Mouse (Mus musculus) lung, embryonic 16.5 days (tissue): ENCODE measurements around the gene Lhb. TPM values are rescaled to one million over a fixed set of nuclear protein-coding genes. Genes with fewer than 3 reads are reported as not detected.

Experiments
- ATAC-seq: fragments of 200-750 bp; cut with Nextera tagmentation; 2 replicates; pipeline ENCODE4 v1.8.0; 2017; ENCODE audit warnings: low read depth, mild to moderate bottlenecking, moderate library complexity
- H3K27ac ChIP-seq: fragments of 300-500 bp; sonication (generic); 2 replicates; pipeline ENCODE4 v1.5.1; 2014; ENCODE audit warnings: mild to moderate bottlenecking, control low read depth, low read length
- H3K27me3 ChIP-seq: fragments of 300-500 bp; sonication (generic); 2 replicates; pipeline ENCODE4 v1.6.1; 2014; ENCODE audit warnings: low read depth, low read length, mixed read lengths; ENCODE audit not compliant: control insufficient read depth, insufficient read depth
- H3K36me3 ChIP-seq: fragments of 300-500 bp; sonication (generic); 2 replicates; pipeline ENCODE4 v1.6.1; 2014; ENCODE audit warnings: low read length; ENCODE audit not compliant: control insufficient read depth, insufficient read depth
- H3K4me1 ChIP-seq: fragments of 300-500 bp; sonication (generic); replicated peaks from 2 replicates; pipeline ENCODE4 v1.6.1; 2014; ENCODE audit warnings: low read length, mixed read lengths; ENCODE audit not compliant: control insufficient read depth, insufficient read depth
- H3K4me2 ChIP-seq: fragments of 300-500 bp; sonication (generic); 2 replicates; pipeline ENCODE4 v1.6.1; 2014; ENCODE audit warnings: low read depth, low read length, control low read depth
- H3K4me3 ChIP-seq: fragments of 300-500 bp; sonication (generic); 2 replicates; pipeline ENCODE4 v1.5.1; 2014; ENCODE audit warnings: mild to moderate bottlenecking, low read length, control low read depth
- H3K9ac ChIP-seq: fragments of 300-500 bp; sonication (generic); 2 replicates; pipeline ENCODE4 v1.6.1; 2014; ENCODE audit warnings: low read length, control low read depth
- H3K9me3 ChIP-seq: fragments of 300-500 bp; sonication (generic); 2 replicates; pipeline ENCODE4 v1.6.1; 2016; ENCODE audit warnings: low read length; ENCODE audit not compliant: control insufficient read depth
- WGBS: fragments of 180-500 bp; shearing (Covaris S2); extraction: QIAGEN DNeasy Blood & Tissue Kit; methylation state at CpG from one replicate; pipeline ENCODE4 v1.1.7; 2014; 5-methylcytosine and 5-hydroxymethylcytosine counted together
- polyA plus RNA-seq: library from polyadenylated mRNA; unstranded; fragments of >200 nt; fragmentation: Nextera tagmentation; extraction: Ambion mirVana; gene quantifications from 2 replicates; pipeline ENCODE4 v1.2.1, GENCODE M21; 2015

Gene Lhb
- polyA plus RNA-seq, 1 experiment from 2014 or later: 3.3 TPM

DNA sequence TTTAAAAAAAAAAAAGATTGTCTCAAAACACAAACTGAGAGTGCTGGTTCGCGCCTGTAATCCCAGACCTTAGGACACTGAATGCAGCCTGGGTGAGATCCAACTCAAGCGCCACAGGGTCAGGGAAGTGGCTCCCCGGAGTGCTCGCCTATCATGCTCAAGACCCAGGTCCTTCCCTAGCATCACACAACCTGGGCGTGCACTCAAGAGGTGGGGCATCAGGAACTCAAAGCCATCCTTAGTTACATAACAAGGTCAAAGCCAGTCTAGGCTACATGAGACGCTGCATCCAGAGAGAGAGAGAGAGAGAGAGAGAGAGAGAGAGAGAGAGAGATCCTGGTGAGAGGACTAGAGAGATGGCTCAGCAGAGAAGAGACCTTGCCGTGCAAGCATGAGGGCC lies 5.9 kb downstream of the Lhb start:
- Histone ChIP-seq H3K36me3 (peaks cover 34% of the 10 kb centered on the region), H3K9ac (no peak overlapping the region), H3K9me3 (no peaks in the 10 kb centered on the region), H3K27ac (no peak overlapping the region), H3K4me2 (no peak overlapping the region), H3K27me3 (no peaks in the 10 kb centered on the region), H3K4me3 (no peak overlapping the region), H3K4me1 (no peaks in the 10 kb centered on the region)
- WGBS: 73% methylated on average over 8 of the region's 8 CpGs
- no peak for ATAC-seq

DNA sequence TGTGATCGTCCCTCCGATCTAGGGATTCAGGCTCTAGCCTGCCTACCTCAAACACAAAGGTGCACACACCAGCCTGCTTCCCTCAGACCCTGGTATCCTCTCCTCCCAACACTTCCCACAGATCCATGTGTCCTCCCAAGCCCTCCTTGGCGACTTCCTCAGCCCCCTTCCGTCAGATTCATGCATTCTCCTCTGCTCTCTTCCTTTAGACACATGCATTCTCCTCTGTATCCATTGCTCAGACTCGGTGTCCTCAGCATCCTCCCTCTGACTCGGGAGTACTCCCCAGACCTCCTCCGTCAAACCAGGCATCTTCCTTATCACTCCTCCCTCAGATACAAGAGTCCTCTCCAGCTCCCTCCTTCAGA lies 13.2 kb downstream of the Lhb start:
- Histone ChIP-seq H3K4me3 (peak overlapping the region; percentile 88), H3K27ac (peak overlapping the region; percentile 86), H3K27me3 (no peaks in the 10 kb centered on the region), H3K4me2 (peak overlapping the region; percentile 87), H3K9ac (peak overlapping the region; percentile 87), H3K36me3 (peaks cover 8% of the 10 kb centered on the region; the same call in 1 of the 2 replicates), H3K4me1 (peaks cover 33% of the 10 kb centered on the region), H3K9me3 (no peaks in the 10 kb centered on the region)
- ATAC-seq: no peak
- WGBS: under 1% methylated on average over 7 of the region's 7 CpGs

- peak within 1 kb of the TSS; percentile 92 for H3K27ac ChIP-seq
- H3K4me2 ChIP-seq: peak within 1 kb of the TSS; percentile 87
- peak within 1 kb of the TSS; percentile 88 for H3K4me3 ChIP-seq
- ATAC-seq: peak; percentile 98
- H3K9ac ChIP-seq: peak within 1 kb of the TSS; percentile 89
- H3K9me3 ChIP-seq: no peaks in the 10 kb centered on the region
- no peaks in the 10 kb centered on the region for H3K27me3 ChIP-seq
- under 1% methylated on average over 45 of the region's 45 CpGs for WGBS
- H3K36me3 ChIP-seq: peaks cover 5% of the 10 kb centered on the region; the same call in 1 of the 2 replicates
- peaks cover 33% of the 10 kb centered on the region for H3K4me1 ChIP-seq
Measured at GRCm38 (mm10) chr7:45434203-45435015, 13.8 kb downstream of the Lhb start, which contains the start of gene Gys1. TSS of gene Gys1 (plus strand) at chr7:45434844.

- peak overlapping the region; percentile 92 for H3K27ac ChIP-seq
- peaks cover 33% of the 10 kb centered on the region for H3K4me1 ChIP-seq
- H3K4me3 ChIP-seq: peak overlapping the region; percentile 69
- H3K9me3 ChIP-seq: no peaks in the 10 kb centered on the region
- H3K36me3 ChIP-seq: peaks cover 10% of the 10 kb centered on the region
- H3K9ac ChIP-seq: peak overlapping the region; percentile 89
- 1% methylated on average over 16 of the region's 16 CpGs for WGBS
- ATAC-seq: no peak
- H3K27me3 ChIP-seq: no peaks in the 10 kb centered on the region
- peak overlapping the region; percentile 75 for H3K4me2 ChIP-seq
Measured at GRCm38 (mm10) chr7:45435038-45435437, 14.4 kb downstream of the Lhb start.

- Histone ChIP-seq H3K27ac (no peak overlapping the region), H3K9me3 (no peaks in the 10 kb centered on the region), H3K4me3 (no peak overlapping the region), H3K4me2 (peak overlapping the region; percentile 75), H3K4me1 (peaks cover 33% of the 10 kb centered on the region), H3K36me3 (peaks cover 14% of the 10 kb centered on the region), H3K27me3 (no peaks in the 10 kb centered on the region), H3K9ac (peak overlapping the region; percentile 26; the same call in 1 of the 2 replicates)
- WGBS: 79% methylated on average over 5 of the region's 5 CpGs
- ATAC-seq: no peak
Measured at GRCm38 (mm10) chr7:45436444-45436843, 15.8 kb downstream of the Lhb start.

DNA sequence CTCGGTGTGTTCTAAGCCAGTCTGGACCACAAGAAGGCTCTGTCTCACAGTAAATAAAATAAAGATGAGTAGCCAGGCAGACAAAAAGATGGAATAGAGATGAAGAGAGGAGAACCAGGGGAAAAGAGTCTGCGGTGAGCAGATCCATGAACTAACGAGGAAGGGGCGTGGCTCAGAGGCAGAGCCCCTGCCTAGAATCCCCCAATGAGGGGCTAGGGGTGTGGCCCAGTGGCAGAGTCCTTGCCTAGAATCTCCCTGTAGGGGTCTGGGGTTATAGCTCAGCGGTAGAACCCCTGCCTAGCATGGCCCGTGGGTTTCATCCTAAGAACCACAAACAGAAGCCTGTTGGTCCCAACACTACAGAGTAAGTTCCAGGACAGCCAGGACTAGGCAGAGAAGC lies 16.4 kb downstream of the Lhb start:
- Histone ChIP-seq H3K4me3 (no peak overlapping the region), H3K36me3 (peaks cover 11% of the 10 kb centered on the region), H3K4me1 (peaks cover 33% of the 10 kb centered on the region), H3K4me2 (peak overlapping the region; percentile 16), H3K9me3 (no peaks in the 10 kb centered on the region), H3K27ac (no peak overlapping the region), H3K27me3 (no peaks in the 10 kb centered on the region), H3K9ac (peak overlapping the region; percentile 35)
- WGBS: 48% methylated on average over 6 of the region's 6 CpGs
- ATAC-seq: no peak

GRCm38 (mm10) chr7:45437521-45438276 lies 17.1 kb downstream of the Lhb start, which contains the start of gene Ruvbl2:
TSS of gene Ruvbl2 (minus strand) at chr7:45438096.
- no peaks in the 10 kb centered on the region for H3K9me3 ChIP-seq
- no peak within 1 kb of the TSS for H3K4me3 ChIP-seq
- 22% methylated on average over 19 of the region's 19 CpGs for whole genome bisulfite sequencing
- no peak within 1 kb of the TSS for H3K27ac ChIP-seq
- peaks cover 11% of the 10 kb centered on the region for H3K36me3 ChIP-seq
- H3K27me3 ChIP-seq: no peaks in the 10 kb centered on the region
- peak within 1 kb of the TSS; percentile 18 for H3K4me2 ChIP-seq
- H3K4me1 ChIP-seq: peaks cover 33% of the 10 kb centered on the region
- no peak for ATAC-seq
- peak within 1 kb of the TSS; percentile 35 for H3K9ac ChIP-seq

DNA sequence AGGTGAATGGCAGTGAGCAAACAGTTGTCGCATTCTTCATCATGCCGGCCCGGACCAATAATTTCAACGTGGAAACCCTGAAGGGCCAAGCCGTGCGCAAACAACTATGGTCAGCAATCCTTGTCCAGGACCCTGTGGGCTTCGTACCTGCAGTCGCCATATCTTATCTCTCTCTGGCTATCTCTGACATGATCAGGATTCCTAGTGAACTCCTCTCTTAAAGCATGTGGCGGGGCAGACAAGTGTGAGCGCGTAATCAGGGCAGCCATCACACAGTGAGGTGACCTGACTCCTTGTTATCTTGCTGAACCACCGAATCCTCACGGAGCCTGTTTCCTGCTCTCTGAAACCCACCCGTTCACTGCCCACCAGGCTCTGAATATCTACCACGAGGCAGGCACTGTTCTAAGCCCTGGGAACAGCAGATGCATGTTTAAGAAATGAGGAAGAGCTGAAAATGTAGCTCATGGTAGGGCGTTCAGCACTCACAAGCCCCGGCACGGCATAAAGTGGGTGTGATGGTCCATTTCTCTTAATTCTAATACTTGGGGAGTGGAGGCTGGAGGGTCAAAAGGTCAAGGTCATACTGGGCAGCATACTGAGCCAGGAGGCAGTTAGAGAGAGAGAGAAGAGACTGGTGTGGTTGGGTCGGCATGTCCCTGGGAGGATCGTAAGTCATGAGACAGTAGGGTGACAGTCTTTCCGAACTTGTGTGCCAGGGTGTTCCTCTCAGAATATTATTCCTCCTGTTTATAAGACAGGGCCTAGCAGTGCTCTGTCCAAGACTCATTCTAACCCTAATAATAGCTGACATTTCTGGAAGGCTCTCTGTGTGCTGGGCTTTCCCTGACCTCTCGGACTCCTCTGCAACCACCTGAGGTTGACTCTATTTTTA lies 23.2 kb downstream of the Lhb start:
- no peak overlapping the region for H3K27ac ChIP-seq
- WGBS: 67% methylated on average over 22 of the region's 22 CpGs
- H3K36me3 ChIP-seq: peaks cover 43% of the 10 kb centered on the region
- H3K9ac ChIP-seq: no peak overlapping the region
- no peaks in the 10 kb centered on the region for H3K9me3 ChIP-seq
- no peak for ATAC-seq
- H3K4me3 ChIP-seq: no peak overlapping the region
- no peaks in the 10 kb centered on the region for H3K27me3 ChIP-seq
- H3K4me2 ChIP-seq: no peak overlapping the region
- no peaks in the 10 kb centered on the region; the same call in 1 of the 2 replicates for H3K4me1 ChIP-seq
